Mouse (Mus musculus) kidney, embryonic 16.5 days (tissue): Measurements from ENCODE around the gene Med10. TPM values are rescaled to one million over a fixed set of nuclear protein-coding genes. Genes with fewer than 3 reads are reported as not detected.

ENCODE experiments used
- ATAC-seq: fragments of 200-750 bp; cut with Nextera tagmentation; 2 replicates; pipeline ENCODE4 v1.8.0; 2017; ENCODE audit warnings: moderate TSS enrichment; ENCODE audit not compliant: low FRiP score, low TSS enrichment
- H3K27ac ChIP-seq: fragments of 300-500 bp; sonication (generic); 2 replicates; pipeline ENCODE4 v1.5.1; 2014; ENCODE audit warnings: low read length
- H3K27me3 ChIP-seq: fragments of 300-500 bp; sonication (generic); 2 replicates; pipeline ENCODE4 v1.6.1; 2014; ENCODE audit warnings: low read length, control low read depth, mixed read lengths; ENCODE audit not compliant: insufficient read depth
- H3K36me3 ChIP-seq: fragments of 300-500 bp; sonication (generic); 2 replicates; pipeline ENCODE4 v1.6.1; 2014; ENCODE audit warnings: low read length, control low read depth, mixed read lengths; ENCODE audit not compliant: insufficient read depth
- H3K4me1 ChIP-seq: fragments of 300-500 bp; sonication (generic); 2 replicates; pipeline ENCODE4 v1.6.1; 2014; ENCODE audit warnings: low read length, control low read depth, mixed read lengths; ENCODE audit not compliant: insufficient read depth
- H3K4me2 ChIP-seq: fragments of 300-500 bp; sonication (generic); replicated peaks from 2 replicates; pipeline ENCODE4 v1.6.1; 2014; ENCODE audit warnings: low read depth, low read length
- H3K4me3 ChIP-seq: fragments of 300-500 bp; sonication (generic); 2 replicates; pipeline ENCODE4 v1.5.1; 2014; ENCODE audit warnings: mild to moderate bottlenecking, low read length
- H3K9ac ChIP-seq: fragments of 300-500 bp; sonication (generic); replicated peaks from 2 replicates; pipeline ENCODE4 v1.6.1; 2014; ENCODE audit warnings: low read length
- H3K9me3 ChIP-seq: fragments of 300-500 bp; sonication (generic); 2 replicates; pipeline ENCODE4 v1.6.1; 2016; ENCODE audit warnings: low read length, control low read depth
- WGBS: fragments of 180-500 bp; shearing (Covaris S2); extraction: QIAGEN DNeasy Blood & Tissue Kit; methylation state at CpG from one replicate; pipeline ENCODE4 v1.1.7; 2014; 5-methylcytosine and 5-hydroxymethylcytosine counted together
- polyA plus RNA-seq: library from polyadenylated mRNA; unstranded; fragments of >200 nt; fragmentation: Nextera tagmentation; extraction: Ambion mirVana; gene quantifications from 2 replicates; pipeline ENCODE4 v1.2.1, GENCODE M21; 2015

Gene Med10
- polyA plus RNA-seq, 1 experiment from 2014 or later: 153 TPM

- no peak overlapping the region for H3K27ac ChIP-seq
- WGBS: 65% methylated on average over 8 of the region's 8 CpGs
- H3K9me3 ChIP-seq: no peaks in the 10 kb centered on the region
- H3K36me3 ChIP-seq: no peaks in the 10 kb centered on the region
- no peaks in the 10 kb centered on the region for H3K27me3 ChIP-seq
- ATAC-seq: no peak
- H3K4me1 ChIP-seq: no peaks in the 10 kb centered on the region
- H3K4me2 ChIP-seq: no peak overlapping the region
- H3K4me3 ChIP-seq: no peak overlapping the region
- no peak overlapping the region for H3K9ac ChIP-seq
Measured at GRCm38 (mm10) chr13:69864911-69865310, 62.7 kb downstream of the Med10 start.

Other genes starting within 250 kb of the Med10 start
- gene Srd5a1, start 191.0 kb upstream of the Med10 start, polyA plus RNA-seq: 25.0 and 27.7 TPM in 2 replicates
- gene Ube2ql1, start 62.5 kb upstream of the Med10 start, polyA plus RNA-seq: 0.61 and 0.75 TPM in 2 replicates